Mouse (Mus musculus) thymus, adult 18-20 months (tissue): ENCODE results near the gene Flnb.

Experiments used
- DNase-seq, 2 experiments: peaks; one replicate each; pipeline ENCODE4 v3.0.0; 2022; ENCODE audit warnings: mixed read lengths in 2 of 2

Flnb gene

GRCm38 (mm10) chr14:7826151-7826937 is 8.6 kb downstream of the Flnb start:
- no peak for DNase-seq

DNA sequence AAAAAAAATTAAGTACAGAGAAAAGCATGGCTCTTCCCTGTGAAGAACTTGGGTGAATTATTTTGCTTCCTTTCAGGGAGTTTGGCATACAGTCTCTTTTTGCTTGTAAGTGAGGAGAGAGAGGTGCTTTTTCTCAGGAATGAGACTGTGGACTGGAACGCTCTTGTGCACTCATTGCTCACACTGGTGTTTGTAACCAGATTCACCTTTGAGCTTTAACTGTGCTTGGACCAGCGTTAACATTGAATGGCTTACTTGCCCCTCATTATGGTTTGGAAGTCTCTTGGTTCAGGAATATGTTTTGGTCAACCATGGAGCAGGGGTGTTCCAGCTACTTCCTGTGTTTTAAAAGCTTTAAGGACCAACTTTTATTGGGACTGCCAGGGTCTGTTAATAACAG is 11.4 kb downstream of the Flnb start:
- no peak for DNase-seq

DNA sequence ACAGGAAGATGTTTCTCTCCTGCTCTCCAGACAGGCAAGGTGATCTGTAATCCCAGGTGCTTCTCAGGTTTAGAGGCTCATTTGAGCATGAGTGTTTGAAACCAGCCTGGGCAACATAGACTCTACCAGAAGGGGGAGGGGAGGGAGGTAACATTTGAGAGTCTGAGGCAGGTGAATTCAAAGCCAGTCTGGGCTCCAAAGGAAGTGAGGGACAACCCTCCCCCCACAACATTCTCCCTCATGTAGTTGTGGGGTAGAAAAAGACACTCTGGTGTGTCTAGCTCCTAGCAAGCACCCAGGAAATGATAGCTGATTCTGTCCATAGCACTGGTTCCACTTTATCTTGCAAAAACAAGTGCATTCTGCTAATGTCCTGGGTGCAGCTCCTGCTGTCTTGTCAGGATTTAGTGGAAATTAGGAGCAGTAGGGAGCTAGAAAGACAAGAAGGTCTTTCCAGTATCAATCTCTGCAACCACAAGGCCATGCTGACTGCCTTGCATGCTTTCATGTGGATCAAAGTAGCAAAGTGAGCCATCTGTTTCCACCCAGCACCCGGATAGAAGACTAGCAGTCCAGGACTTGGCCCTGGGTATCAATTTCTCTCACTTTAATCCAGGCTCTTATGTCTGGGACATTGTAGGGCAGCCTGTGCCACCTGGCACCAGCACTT is 14.1 kb downstream of the Flnb start:
- no peak for DNase-seq

GRCm38 (mm10) chr14:7832440-7832783 is 14.7 kb downstream of the Flnb start:
- DNase-seq: no peak

GRCm38 (mm10) chr14:7833458-7833857 is 15.7 kb downstream of the Flnb start:
- DNase-seq: no peak

DNA sequence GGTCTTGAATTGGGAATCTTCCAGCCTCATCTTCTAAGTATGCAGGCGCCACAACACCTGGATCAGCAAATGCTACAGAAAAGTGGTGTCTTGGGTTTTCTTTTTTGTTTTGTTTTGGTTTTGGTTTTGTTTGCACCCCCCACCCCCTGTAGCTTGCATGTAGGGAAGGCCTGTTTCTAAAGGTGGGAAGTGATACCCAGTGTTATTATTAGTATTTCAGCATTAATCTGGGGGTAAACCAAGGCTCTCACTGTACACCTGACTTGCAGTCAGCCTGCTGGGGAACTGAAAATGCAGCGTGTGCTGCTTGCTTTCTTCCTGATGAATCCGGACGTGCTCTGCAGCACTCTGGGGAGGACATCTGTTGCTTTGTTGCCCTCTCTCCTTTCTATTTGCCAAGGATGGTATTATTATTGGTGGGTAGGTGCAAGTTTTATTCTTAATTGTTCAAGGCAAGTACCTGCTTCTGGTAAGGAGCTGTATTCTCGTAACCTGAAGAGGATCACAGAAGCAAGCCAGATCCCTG is 20.9 kb downstream of the Flnb start:
- no peak for DNase-seq

- DNase-seq: no peak
Measured at GRCm38 (mm10) chr14:7839950-7840514, 22.3 kb downstream of the Flnb start.

GRCm38 (mm10) chr14:7842631-7843332 is 25.0 kb downstream of the Flnb start:
- DNase-seq: no peak

DNA sequence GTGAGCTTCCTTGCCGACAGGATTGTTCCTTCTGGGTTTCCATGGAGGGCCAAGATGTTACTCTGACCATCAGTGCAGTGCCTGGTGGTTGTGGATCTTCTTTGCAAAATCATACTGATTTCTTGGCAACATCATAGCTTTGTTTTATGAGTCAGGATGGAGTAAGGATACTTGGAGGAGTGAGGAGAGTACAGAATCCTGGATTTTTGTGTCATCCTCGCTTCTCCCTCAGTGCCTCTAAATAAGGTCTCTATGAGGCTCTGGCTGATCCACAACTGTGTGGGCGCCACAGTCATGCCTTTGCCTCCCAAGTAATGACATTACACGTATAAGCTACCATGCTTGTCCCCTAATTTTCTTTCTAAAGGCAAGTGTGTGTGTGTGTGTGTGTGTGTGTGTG is 28.9 kb downstream of the Flnb start:
- DNase-seq: no peak

DNA sequence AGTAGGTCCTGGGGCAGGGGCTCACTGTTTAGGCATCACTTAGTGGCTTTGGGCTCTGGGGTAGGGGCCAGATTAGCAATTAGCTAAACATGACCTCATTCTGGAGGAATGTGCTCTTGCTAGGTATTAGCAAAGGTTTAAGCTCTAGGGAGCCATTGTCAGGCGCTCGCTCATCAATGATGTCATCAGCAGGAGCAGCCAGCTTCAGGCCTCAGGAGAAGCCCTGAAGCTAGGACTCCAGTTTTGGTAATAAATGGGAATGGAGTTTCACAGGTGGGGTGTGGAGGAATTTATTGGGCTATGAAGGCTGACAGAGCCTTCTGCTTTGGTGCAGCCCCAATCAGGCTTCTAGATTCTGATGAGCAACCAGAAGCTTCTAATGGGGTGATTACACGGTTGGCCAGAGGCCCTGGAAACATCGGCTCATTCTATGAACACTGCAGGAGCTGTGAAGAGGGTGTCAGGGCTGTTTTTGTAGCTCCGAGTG is 30.0 kb downstream of the Flnb start:
- no peak for DNase-seq

DNA sequence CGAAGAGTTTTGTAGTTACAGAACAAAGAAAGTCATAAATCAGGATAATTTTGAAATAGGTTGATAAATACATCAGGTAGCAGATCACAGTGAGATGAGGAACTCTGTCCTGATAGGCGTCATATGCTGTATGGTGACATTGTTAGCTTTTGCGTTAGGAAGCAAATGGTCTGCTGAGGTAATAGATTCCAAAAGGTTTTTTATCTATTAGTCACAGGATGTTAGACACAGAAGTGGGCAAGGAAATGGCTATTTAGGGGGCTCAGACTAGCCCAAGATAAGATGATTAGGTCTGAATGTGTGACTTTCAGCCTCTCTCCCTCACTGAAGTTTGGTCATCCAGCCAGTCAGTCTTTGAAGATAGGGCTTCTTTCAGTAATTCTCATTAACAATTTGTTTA is 33.2 kb downstream of the Flnb start:
- no peak for DNase-seq

GRCm38 (mm10) chr14:7851543-7852065 is 33.8 kb downstream of the Flnb start:
- DNase-seq: no peak

DNA sequence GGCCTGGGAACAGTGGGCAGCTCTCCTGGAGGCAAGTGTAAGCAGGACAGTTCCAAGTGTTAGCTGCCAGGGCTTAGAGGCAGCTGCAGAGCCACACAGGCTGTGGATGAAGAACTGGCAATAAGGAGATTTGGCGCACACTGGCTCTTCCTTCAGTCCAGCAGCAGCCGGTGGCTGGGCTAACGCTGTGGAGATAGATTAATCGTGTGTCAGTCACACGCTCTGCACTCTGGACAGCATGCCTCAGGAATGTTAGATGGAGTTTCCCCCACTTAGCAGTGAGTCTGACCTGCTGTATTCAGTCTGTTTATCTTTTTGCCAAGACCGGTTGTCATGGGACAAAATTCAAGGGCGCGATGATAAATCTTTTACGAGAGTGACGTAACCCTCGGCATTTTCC is 35.9 kb downstream of the Flnb start:
- DNase-seq: no peak

DNA sequence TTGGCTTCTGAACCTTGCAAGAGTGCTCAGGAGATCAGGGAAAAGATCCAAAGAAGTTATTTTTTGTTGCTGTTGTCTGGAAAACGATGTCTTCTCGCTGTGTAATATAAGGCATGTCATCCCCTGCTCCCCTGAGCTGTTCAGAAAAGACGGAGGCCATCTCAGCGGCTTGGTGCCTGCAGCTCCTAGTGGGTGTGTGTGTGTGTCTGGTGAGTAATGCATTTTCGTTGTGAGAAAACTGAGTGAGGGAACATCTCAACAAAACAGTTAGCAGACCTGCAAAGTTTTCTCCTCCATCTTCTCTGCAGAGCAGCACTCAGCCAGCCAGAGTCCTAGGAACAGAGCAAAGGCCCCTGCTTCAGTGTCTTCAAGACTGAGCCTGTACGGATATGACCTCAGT is 36.6 kb downstream of the Flnb start:
- DNase-seq: no peak

- no peak for DNase-seq
Measured at GRCm38 (mm10) chr14:7855101-7855500, 37.3 kb downstream of the Flnb start.

- DNase-seq: no peak
Measured at GRCm38 (mm10) chr14:7855501-7855900, 37.7 kb downstream of the Flnb start.

- no peak for DNase-seq
Measured at GRCm38 (mm10) chr14:7856348-7856747, 38.6 kb downstream of the Flnb start.

DNA sequence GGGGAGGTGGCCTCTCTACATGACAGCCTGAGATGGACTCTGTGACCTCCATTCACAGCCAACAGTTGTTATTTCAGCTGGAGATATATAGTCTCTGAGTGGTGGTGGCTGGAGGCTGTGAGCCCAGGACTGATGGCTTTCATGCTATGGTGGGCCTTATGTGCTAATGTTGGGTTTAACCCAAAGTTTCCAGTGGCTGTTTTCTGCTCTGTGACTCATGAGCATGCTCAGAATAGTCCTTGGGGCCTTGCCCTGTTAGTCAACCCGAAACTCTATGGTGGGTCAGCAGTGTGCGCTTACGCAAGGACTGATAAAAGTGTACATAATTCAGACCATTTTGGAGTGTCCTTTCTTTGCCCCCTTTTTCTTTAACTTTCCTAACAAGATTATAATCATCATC is 40.1 kb downstream of the Flnb start:
- DNase-seq: no peak

- DNase-seq: no peak
Measured at GRCm38 (mm10) chr14:7858430-7858829, 40.7 kb downstream of the Flnb start.

- no peak for DNase-seq
Measured at GRCm38 (mm10) chr14:7860525-7861154, 42.9 kb downstream of the Flnb start.

GRCm38 (mm10) chr14:7861275-7861674 is 43.5 kb downstream of the Flnb start:
- DNase-seq: no peak

- no peak for DNase-seq
Measured at GRCm38 (mm10) chr14:7862226-7862625, 44.5 kb downstream of the Flnb start.

DNA sequence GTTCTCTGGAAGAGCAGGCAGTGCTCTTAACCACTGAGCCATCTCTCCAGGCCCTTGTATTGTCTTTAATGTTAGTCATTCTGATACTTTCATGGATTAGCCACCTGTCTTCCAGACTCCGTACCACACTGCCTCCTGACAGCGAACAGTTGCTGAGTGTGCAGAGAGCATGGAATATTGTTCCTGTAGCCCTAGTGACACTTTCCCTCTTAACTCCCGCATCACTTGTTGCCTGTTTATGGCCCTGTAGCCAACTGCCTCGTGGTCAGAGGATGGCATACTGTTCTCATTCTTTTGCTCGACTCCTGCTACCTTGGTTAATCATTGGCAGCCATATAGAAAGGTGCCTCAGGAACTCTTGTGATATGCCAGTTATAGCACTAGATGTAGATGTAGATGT is 45.4 kb downstream of the Flnb start:
- no peak for DNase-seq
